Mouse (Mus musculus) ovary, postnatal 14 days (tissue): Measurements from ENCODE around the gene Ogfrl1.
A peak's percentile ranks its signal among the peaks of the same experiment; 100 is the strongest.
"Not testable (repeated sequence)": the region's sequence is repeated elsewhere in the genome, so short reads cannot be mapped to it uniquely, and the experiment has no call there.

Source experiments
- DNase-seq: peaks from one replicate; pipeline ENCODE4 v3.0.0; 2022; ENCODE audit warnings: low spot score

The Ogfrl1 gene

DNA sequence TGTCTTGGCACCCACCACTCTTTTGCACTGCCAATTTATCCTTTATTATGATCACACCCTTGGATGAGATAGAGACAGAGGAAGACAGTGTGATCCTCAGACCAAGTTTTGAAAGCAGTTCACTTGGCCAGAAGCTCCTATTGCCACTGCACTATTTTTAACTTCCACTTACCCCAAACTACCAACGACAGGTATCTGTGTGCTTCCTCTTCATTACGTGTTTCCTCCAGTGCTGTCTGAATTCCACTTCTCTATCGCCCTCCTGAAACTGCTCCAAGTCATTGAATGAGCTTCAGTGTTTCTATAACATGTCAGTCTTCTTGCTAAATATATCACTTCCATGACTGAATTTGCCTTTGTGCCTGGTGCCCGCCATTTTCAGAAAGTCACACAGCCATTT lies at the start of gene Ogfrl1:
TSS of gene Ogfrl1 (minus strand) at position 150 of the 400 bp plus-strand sequence.
- no peak for DNase-seq

DNA sequence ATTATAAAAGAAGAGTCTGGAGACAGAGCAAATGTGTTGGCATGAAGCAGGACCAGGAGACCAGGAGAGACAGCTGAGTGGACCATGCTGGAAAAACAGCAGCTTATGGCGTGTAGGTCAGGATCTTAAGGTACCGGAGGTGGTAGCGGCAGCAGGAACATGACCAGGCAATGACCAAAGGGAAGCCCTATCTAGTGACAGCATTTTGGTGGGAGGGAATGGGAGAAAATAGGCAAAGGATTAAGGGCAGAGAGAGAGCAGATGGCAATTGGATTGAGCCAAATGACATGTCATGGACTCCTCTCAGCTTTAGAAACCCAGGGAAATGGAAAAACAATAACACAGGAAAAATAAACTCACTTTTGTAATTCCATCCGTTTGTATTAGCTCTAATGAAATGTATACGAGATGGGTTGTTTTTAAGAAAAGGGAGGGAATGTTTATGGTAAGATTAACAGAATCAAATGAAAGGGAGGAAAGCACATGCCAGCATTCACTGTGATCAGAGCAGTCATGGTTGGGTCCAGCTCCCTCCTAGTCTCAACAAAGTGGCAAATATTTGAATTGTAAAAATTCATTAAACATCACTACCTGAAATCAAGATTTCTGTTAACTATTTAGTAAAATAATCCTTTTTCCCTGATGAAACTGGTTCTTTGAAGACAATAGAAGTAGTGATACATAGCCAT lies 48.3 kb upstream of the Ogfrl1 start:
- DNase-seq = no peak

DNA sequence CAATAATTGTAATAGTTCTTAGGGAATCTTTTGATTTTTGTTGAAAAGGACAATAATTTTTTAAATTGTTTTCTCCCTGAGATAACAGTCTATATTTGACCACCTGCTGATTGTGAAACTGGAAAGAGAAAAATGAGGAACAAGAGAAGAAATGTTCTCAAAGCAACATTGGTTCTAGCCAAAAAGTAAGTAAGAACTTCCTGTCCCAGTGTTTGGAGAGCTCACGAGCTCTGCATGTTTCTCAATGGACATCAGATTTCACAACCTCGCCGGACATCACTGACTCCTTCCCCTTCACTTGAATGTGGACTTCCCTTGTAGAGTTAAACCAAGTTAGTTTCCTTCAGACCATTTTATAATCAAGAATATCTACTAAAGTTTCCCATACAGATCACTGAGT lies 36.0 kb upstream of the Ogfrl1 start:
- no peak for DNase-seq

DNA sequence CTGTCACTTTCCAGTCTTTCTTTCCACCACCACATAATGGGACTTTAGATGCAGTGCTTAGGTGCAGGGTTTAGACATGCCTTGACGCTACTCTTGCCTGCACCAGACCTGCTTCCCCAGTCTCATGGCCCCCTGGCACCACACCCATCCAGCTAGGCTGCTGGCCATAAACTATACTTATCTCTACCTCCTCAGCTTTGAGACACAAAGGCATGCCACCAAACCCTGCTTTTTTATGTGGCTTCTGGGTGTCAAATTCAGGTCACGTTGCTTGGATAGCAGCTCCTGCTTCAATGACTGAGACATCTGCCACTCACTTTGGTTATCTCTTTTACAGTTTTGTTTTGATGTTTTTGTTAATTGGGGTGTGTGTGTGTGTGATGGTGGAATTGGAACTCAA lies 28.9 kb upstream of the Ogfrl1 start:
- DNase-seq = no peak

DNA sequence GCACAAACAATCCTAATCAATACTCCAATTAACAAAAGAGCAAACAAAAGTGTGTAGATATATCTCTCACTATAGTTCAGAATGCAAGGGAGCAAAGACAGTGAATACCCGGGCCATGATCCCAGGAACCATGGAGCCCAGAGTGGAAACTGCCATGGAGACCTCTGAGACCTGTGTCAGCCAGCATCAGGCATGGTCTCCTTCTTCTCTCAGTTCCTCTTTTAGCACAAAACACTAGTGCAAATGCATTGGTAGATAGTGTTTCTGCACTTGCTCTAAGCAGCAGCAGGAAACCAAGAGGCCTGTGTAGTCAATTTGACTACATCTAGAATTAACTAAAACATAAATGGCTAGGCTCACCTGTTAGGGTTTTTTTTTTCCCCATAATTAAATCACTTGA lies 21.4 kb upstream of the Ogfrl1 start:
- no peak for DNase-seq

DNA sequence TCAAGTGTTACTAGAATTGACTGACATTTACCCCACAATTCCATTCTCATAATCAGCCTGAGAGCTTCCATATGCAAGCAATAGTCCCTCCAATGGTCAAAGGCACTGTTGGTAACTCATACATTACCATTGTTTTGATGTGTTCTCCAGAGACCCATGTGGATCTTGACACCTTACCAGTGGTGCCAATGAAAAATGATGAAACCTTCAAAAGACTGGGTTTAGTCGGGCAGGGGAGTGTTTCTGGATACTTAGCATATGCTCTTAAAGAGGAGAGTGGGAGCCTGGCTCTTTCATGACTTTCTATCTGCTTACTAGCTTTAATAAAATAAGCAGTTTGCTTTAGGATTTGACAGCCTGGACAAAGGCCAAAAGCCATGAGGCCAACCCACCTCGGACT lies 20.5 kb upstream of the Ogfrl1 start:
- DNase-seq = no peak

DNA sequence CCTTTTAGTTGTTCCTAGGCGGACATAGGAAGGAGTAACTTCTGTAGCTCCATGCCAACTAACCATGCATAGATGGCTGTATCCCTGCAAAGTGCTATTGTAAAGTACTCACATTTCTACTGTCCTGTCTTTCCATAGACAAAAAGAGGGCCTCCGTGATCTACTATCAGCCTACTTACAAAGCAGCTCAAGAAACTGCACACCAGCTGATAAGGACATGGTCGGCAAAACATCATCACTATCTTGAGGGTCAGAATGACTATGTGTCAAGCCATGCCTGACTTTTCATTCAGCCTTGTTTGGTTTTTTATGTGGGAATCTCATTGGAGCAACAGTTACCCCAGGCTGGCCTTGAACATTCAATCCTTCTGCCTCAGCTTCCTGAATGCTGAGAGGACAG lies 20.0 kb upstream of the Ogfrl1 start:
- DNase-seq = no peak

DNA sequence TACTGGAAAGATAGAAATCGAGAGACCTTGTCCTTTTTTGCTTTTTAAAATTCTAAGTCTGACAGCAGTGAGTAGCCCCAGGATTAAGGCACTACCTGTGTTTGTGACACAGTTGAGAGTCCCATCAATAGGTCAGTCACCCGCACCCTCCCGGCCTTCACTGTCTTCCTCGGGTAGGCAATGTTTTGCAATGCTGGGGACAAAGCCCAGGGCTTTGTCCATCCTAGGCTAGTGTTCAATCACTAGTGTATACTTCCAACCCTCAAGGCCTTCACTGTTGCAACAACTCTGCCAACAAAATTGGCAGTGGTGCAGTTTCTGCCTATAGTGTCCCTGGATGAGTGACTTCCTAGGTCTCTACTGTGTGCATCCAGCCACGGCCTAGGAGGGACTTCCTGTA lies 14.0 kb upstream of the Ogfrl1 start:
- DNase-seq = no peak

DNA sequence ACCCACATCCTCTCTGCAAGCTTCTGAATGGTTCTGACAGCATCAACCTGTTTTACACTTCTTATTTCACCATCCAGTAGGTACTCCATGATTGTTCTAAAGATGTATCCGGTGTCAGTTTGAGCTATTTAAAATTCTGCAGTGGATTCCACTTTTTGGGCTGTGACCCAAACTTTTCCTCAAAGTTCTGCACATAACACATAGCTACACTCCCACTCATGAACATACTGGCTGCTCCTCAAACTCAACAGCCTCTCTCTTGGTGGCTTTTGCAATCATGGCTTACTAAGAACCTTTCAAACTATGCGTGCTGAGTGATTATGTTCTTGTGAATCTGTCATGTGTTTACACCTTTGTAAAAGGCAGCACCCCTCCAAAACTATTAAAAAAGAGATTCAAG lies 12.4 kb upstream of the Ogfrl1 start:
- no peak for DNase-seq

DNA sequence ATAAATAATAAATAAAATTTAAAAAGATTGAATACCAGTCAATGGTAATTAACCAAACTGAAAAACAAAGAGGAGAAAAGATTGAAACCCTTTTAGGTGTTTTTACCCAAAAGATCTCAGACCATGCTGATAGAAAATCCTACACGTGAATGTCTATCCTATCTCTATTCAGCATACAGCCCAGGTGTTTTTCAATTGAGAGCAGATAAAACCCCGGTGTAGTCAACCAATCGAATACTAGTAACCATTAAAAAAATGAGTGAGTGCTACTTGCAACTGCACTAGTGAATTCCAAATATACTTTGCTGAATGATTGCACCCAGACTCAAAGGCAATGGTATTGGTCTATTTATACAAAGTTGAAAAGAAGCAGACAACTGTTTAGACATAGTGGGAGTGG lies 4.8 kb upstream of the Ogfrl1 start:
- no peak for DNase-seq

DNA sequence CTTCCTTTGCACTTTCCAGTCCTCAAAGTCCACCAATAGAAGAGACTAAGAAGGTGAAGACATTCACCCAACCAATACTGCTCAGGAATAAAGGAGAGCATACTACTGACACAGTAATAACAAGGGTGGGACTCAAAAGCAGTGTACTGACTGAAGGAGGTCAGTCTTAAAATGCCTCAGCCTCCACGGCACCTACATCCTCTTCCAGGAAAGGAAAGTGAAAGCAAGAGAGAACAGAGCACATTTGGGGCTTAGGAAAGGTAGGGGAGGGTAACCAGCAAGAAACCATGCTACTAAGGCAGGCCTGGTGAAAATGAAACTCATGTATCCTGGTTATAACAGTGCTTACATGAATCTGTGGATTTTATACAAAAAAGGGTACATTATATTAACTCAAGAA lies 2.0 kb upstream of the Ogfrl1 start:
- no peak for DNase-seq

DNA sequence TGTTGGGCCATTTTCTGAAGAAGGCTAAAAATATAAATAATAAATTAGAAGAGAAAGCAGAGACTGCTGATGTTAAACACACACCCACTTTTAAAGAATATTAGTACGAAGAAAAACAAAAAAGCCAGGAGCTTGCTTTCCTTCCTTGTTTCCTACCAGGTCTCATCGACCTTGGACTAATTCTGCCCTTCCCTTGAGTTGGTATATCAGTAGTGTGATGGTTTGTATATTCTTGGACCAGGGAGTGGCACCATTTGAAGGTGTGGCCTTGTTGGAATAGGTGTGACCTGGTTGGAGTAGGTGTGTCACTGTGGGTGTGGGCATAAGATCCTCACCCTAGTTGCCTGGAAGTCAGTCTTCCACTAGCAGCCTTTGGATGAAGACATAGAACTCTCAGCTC lies 3.2 kb downstream of the Ogfrl1 start:
- not testable (repeated sequence) for DNase-seq

DNA sequence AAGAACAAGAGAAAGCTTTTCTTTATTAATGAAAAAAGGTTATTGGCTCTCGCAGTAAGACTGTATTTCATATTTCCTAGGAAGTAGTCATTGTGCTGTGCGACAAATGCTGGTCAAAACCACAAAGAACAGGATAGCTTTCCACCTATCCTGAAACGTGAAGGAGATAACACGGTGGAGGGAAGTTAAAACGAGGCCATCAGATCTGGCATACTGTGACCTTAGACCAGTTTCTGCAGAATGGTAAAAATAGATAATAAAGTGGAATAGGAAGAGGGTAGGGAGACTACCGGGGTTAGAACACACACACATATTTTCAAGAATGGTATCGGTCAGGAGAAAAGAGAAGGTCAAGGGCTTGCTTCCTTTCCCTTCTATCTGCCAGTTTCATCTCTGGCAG lies 5.8 kb downstream of the Ogfrl1 start:
- DNase-seq = no peak

DNA sequence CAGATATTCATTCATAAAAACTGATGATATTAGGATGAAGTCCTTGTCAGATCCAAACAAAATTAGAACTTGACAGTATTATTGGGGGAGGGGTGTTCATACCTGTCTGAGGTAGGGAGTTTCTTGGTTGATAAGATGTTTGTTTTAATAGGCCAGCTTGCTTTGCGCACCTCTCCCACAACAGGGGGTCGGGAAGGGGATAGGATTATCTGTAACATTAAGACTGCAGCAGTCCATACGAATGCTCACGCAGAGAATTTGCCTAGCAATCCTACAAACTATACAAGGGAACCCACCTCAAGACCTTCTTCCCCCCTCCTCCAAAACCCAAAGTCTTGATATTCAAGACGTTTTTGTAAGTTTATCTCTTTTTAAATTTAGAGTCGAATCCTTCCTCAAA lies 13.2 kb downstream of the Ogfrl1 start:
- DNase-seq = no peak

DNA sequence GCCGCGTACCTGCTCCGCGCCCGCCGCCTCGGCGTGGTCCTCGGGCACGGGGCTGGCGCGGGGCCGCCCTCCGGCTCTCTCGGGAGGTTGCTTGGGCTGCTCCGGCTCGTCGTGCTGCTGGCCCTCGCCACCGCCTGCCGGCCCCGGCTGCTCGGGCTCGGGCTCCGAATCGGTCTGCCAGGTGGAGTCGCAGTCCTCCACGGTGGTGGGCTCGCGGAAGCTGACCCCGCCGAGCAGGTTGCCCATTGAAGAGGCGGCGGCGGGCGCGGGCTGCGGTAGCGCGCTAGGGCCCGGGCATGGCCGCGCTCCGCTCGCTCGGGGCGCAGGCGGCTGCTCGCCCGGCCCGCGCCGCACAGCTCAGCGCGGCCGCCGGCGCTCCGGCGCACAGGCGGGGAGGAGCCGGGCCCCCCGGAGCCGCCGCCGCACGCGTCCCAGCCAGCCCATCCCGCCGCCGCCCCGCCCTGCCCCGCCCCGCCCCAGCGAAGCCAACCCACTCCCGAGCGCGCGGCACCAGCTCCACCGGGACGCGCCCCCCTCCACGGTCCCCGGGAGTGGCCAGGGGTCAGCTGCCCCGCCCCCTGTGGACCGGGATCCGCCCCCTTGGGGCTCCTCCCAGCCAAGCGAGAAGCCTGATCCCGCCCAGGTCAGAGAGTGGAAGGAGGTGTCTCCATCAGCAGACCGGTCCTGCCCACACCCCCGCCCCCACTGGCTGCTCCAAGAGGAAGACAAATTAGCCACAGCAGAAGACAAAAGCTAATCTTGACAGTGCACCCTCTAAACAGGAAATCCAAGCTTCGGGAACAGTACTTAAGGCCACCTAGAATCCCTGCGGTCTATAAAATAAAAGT lies 14.5 kb downstream of the Ogfrl1 start:
- peak; percentile 96 for DNase-seq

DNA sequence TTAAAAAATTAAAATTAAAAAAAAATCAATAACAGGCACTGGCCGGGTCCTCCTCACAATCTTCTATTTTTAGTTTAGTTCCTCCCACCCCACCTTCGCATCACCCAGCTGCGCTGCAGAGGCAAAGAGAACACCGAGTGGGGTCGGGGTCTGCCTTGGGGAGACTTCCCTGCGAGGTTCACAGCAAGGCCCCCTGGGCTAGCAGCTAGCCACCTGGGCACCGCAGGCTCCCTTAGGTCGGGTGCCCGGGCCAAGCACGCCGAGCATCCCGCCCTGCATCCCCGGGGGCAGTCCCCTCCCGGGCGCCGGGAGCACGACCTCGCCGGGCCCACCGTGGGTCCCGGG lies 15.1 kb downstream of the Ogfrl1 start:
- peak; percentile 10 for DNase-seq

DNA sequence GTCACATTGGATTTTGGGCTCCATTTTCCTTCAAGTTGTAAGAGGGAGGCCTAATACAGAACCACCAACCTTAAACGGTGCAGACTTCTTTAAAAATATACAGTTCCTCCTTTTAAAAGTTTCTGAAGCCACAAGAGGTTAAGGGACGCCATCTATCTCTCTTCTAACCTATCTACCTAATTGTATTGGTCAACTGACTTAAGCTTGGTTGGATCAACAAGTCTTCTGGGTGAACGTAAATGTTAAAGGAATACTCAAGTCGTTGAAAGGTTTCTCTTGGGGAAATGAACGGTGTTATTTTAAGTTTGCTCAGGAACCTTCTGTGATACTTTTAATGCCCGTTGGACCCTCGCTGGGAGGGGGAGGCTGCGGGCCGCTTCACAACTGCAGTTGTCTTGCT lies 15.5 kb downstream of the Ogfrl1 start:
- DNase-seq = no peak

DNA sequence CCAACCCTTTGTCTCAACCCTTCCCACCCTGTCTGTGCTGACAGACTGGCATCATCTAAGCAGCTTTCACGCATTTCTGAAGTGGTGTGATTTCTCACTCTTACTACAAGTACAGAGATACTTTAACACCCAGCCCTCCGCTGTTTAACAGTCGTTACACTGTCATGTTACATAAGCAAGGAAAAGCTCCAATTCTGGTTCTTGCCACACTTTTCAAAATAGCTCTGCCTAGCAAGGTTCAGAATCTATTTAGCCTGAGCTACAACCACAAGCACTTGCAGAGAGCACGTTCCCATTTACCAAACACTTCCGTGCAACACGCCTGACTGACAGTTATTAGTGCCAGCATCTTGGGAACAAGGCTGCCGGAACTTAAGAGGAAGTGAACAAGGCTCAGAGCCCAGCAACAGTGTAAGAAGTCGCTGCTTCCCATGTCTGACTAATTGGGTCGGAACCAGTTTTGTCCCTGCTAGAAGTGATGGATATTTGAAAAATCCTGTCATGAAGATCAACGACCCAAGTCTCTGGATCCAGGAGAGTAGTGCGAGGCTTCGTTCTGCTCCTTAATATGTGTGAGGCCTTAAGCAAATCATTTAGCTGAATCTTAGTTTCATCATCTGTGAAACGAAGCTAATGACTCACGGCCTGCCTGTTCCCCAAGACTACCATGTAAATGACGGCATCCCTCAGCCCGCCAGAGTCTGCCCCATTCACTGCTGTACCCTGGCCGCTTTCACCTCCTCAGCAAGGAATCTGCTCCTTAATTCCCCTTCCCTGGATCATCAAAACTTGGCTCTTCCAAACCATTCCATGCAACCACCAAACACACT lies 17.4 kb downstream of the Ogfrl1 start:
- DNase-seq = no peak

DNA sequence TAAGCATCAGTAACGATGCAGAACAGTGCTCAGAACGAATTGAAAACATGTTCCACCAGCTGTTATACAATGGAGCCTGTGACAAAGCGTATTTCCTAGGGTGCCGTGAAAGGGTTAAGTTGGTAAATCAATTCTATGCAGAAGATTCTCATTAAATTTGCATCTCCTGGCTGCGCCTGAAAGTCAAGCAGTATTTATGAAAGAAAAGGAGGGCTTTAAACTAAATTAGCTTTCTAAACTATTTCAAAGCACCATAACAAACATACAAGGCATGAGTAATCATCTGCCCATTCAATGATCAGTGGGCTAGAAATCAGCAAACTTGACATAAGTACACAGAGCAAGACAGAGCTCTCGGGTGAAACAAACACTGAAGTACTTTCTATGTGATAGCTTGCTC lies 18.3 kb downstream of the Ogfrl1 start:
- DNase-seq = no peak

DNA sequence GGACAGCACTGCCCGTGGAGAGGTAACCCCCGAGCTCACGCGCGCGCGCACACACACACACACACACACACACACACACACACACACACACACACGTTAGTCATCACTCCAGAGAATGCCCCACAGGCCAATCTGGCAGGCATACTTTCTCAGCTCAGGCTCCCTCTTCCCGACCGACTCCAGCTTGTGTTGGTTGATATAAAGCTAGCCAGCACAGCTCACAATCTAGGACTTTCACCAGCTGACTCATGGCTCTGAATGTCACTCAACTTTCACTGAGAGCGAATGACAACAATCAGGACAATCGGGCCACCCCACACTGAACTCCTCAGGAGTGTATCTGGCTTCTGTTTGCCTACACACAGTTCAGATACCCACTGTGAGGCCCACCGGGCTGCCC lies 20.0 kb downstream of the Ogfrl1 start:
- DNase-seq = no peak

DNA sequence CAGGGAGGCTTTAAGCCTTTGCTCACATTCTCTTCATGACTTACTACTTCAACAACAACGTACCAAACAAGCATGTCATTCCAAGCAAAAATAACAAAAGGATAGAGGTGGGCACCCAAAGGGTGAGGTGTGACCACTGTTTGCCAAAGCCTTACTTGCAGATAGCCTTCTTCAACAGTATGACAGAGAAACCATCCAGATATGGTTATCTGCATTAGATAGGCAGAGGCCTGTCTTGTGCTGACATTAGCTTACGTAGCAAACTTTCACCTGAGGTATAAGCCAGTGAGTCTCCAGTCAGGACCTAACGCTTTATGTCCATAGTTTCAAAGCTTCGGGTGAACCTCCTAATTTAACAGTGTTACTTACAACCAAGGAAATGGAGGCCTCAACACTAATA lies 23.4 kb downstream of the Ogfrl1 start:
- DNase-seq = no peak

DNA sequence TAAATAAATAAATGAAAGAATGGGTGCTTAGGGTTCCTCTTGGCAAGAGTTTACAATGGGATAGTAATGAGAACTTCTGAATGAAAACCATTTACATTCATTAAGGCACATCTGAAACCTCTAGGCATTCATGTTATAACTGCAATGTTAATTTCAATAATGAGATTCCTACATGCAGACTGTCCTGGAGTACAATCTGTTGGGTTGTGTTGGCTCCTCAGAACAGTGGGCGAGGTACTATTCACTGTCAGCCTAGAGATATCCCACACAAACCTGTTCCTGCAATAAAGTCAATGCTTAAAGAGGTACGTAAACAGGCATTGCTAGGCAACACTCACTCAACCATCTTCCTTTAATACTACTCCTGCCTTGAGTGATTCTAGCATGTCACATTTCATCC lies 32.0 kb downstream of the Ogfrl1 start:
- DNase-seq = no peak

DNA sequence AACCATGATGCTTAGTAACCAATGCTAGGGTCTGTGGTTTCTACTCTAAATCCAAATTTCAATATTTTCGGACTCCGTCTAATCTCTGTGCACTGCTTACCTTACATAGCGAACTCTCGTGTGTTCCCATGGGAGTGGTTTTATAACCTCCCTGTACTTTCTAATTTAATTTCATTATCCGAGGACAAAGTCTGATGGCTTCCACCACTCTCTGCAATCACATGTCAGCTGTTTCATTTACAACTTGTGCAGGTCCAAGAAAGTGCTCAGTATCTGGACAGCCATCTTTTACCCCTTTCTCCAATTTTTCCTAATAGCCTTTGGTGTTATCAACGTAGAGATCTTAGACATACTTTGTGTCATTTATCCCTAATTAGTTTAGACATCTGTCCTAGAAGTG lies 44.7 kb downstream of the Ogfrl1 start:
- DNase-seq = no peak
